Comparison of ENCODE assay signal across 10 mouse cellular contexts in the genomic region with DNA sequence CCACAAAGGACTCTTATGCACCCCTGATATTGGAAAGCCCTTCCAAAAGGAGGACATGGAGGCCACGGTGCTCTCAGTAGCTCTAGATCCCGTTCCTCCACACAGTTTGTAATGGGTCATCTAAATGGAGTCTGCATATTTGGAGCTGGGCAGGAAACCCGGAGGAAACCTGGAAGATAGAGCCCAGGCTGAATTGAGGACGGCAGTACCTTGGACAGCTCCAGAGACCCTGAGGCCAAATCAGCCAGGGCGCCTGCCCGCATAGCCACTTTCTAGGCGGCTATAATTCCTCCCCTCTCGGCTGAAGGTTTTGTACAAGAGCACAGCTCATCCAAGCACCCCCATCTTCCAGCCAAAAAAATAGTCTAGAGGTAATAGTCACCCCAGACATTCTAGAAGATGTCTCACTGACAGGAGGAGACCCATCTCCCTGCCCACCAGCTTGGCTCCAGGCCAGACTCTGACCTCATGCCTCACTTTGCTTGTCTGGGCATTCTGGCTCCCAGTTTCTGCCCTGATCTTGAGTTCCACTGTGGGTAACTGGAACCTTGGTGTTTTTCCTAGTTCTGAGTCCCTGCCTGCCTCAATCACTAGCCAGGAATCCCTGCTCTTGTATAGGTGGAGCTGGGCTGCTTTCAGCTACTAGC. TPM values are rescaled to one million over a fixed set of nuclear protein-coding genes. Genes with fewer than 3 reads are reported as not detected.
A peak's percentile ranks its signal among the peaks of the same experiment; 100 is the strongest.
DNase-seq lines count a peak whose midpoint lies in the region; ATAC-seq and TF ChIP-seq lines count a peak whose summit lies in the region.
"Had no signal": no experiment of that assay in that cellular context is flagged by ENCODE, and none has a peak within 500 bp of the region (broad histone marks: within the 10 kb centered on the region; RNA-seq: fewer than 3 reads in every experiment).

No protein-coding gene starts in this region.

- H3K27me3 ChIP-seq in cerebellum, adult 2 months (ENCODE audit: control insufficient read depth, insufficient read depth, low read length), result no peaks in the 10 kb centered on the region
- no peaks in the 10 kb centered on the region for H3K27me3 ChIP-seq in liver, adult 2 months (ENCODE audit: control insufficient read depth, insufficient read depth, low read length)
- H3K27me3 ChIP-seq in liver, embryonic 11.5 days (replicated peaks; ENCODE audit: control insufficient read depth, insufficient read depth, low read length), result peaks cover 60% of the 10 kb centered on the region
- peaks cover 54% of the 10 kb centered on the region for H3K27me3 ChIP-seq in limb, embryonic 11.5 days (ENCODE audit: control insufficient read depth, insufficient read depth, low read length)
- peaks cover 59% of the 10 kb centered on the region for H3K27me3 ChIP-seq in intestine, embryonic 15.5 days (replicated peaks)

- no peak overlapping the region for H3K4me2 ChIP-seq in liver, embryonic 11.5 days
- no peak overlapping the region for H3K4me2 ChIP-seq in limb, embryonic 11.5 days (ENCODE audit: low read depth, severe bottlenecking)
- no peak overlapping the region for H3K4me2 ChIP-seq in intestine, embryonic 15.5 days (replicated peaks)
- H3K4me2 ChIP-seq: stomach, embryonic 15.5 days had no signal

- H3K27ac ChIP-seq in cerebellum, adult 2 months (ENCODE audit: insufficient read depth, low read length), result no peak overlapping the region
- no peak overlapping the region for H3K27ac ChIP-seq in liver, adult 2 months (replicated peaks; ENCODE audit: insufficient read depth, low read depth, low read length)
- no peak overlapping the region for H3K27ac ChIP-seq in liver, embryonic 11.5 days (ENCODE audit: low read depth, low read length)
- H3K27ac ChIP-seq in limb, embryonic 11.5 days (replicated peaks; ENCODE audit: low read depth, low read length), result no peak overlapping the region
- H3K27ac ChIP-seq in intestine, embryonic 15.5 days, result no peak overlapping the region
- H3K27ac ChIP-seq: embryonic facial prominence, embryonic 15.5 days; stomach, embryonic 15.5 days had no signal

- no peak for TF ChIP-seq POLR2A in cerebellum, adult 2 months (IDR thresholded peaks at IDR 0.05; ENCODE audit: borderline replicate concordance, insufficient read depth, low read length)
- no peak for TF ChIP-seq POLR2A in liver, adult 2 months (IDR thresholded peaks at IDR 0.05; ENCODE audit: extremely low read depth, insufficient read depth, low read length)

- H3K36me3 ChIP-seq in liver, adult 2 months (ENCODE audit: control insufficient read depth, insufficient read depth, low read length), result no peaks in the 10 kb centered on the region
- no peaks in the 10 kb centered on the region for H3K36me3 ChIP-seq in liver, embryonic 11.5 days (ENCODE audit: control insufficient read depth, insufficient read depth, low read length)
- no peaks in the 10 kb centered on the region for H3K36me3 ChIP-seq in limb, embryonic 11.5 days (ENCODE audit: control insufficient read depth, insufficient read depth, low read length)
- no peaks in the 10 kb centered on the region for H3K36me3 ChIP-seq in intestine, embryonic 15.5 days
- H3K36me3 ChIP-seq: embryonic facial prominence, embryonic 15.5 days; stomach, embryonic 15.5 days had no signal

- peak; percentile 50 for DNase-seq in cerebellum, adult 9-11 months
- DNase-seq in cerebellum, adult 2 months, result no peak
- DNase-seq in liver, adult 2 months (ENCODE audit: extremely low read depth, low read depth, low spot score), result peak; percentile 32
- no peak for DNase-seq in liver, embryonic 11.5 days (ENCODE audit: low spot score)
- DNase-seq in limb, embryonic 11.5 days (ENCODE audit: low spot score), result peak; percentile 86
- DNase-seq in thymus, postnatal 0 days (ENCODE audit: low spot score), result peak; percentile 67

- H3K4me3 ChIP-seq in cerebellum, adult 2 months (replicated peaks; ENCODE audit: insufficient read depth, low read depth, low read length), result no peak overlapping the region
- no peak overlapping the region for H3K4me3 ChIP-seq in liver, adult 2 months (ENCODE audit: insufficient read depth, low read depth, low read length)
- no peak overlapping the region for H3K4me3 ChIP-seq in liver, embryonic 11.5 days (ENCODE audit: low read depth, low read length)
- no peak overlapping the region for H3K4me3 ChIP-seq in limb, embryonic 11.5 days (ENCODE audit: low read depth, low read length)
- no peak overlapping the region for H3K4me3 ChIP-seq in intestine, embryonic 15.5 days (replicated peaks)

- no peaks in the 10 kb centered on the region for H3K79me2 ChIP-seq in liver, adult 2 months (ENCODE audit: control insufficient read depth, insufficient read depth, low read length)

- H3K9me3 ChIP-seq in liver, embryonic 11.5 days (ENCODE audit: control insufficient read depth, low read length), result no peaks in the 10 kb centered on the region
- H3K9me3 ChIP-seq in limb, embryonic 11.5 days (ENCODE audit: control insufficient read depth, low read length), result no peaks in the 10 kb centered on the region
- H3K9me3 ChIP-seq in intestine, embryonic 15.5 days, result no peaks in the 10 kb centered on the region
- H3K9me3 ChIP-seq: embryonic facial prominence, embryonic 15.5 days; stomach, embryonic 15.5 days had no signal

- ATAC-seq in liver, embryonic 11.5 days (replicated peaks; ENCODE audit: low FRiP score), result no peak
- ATAC-seq in common myeloid progenitor, adult 5-6 weeks (replicated peaks; ENCODE audit: low read depth, poor library complexity, severe bottlenecking), result peak; percentile 85
- no peak for ATAC-seq in limb, embryonic 11.5 days (ENCODE audit: insufficient number of reproducible peaks, low FRiP score, low TSS enrichment, low read depth)
- ATAC-seq in intestine, embryonic 15.5 days, result no peak

- no peak for TF ChIP-seq CTCF in cerebellum, adult 2 months (IDR thresholded peaks at IDR 0.05; ENCODE audit: borderline replicate concordance, insufficient read depth, low read depth, low read length)
- no peak for TF ChIP-seq CTCF in liver, adult 2 months (IDR thresholded peaks at IDR 0.05; ENCODE audit: low read depth, low read length)

- WGBS in cerebellum, adult 2 months, result 54% methylated on average over 8 of the region's 8 CpGs
- 5% methylated on average over 8 of the region's 8 CpGs for WGBS in liver, adult 2 months
- 6% methylated on average over 8 of the region's 8 CpGs for WGBS in liver, embryonic 11.5 days
- 5% methylated on average over 8 of the region's 8 CpGs for WGBS in limb, embryonic 11.5 days
- 2% methylated on average over 8 of the region's 8 CpGs for WGBS in intestine, embryonic 15.5 days

- no peak overlapping the region for H3K9ac ChIP-seq in liver, adult 2 months (ENCODE audit: low read depth, low read length)
- no peak overlapping the region for H3K9ac ChIP-seq in liver, embryonic 11.5 days (ENCODE audit: low read depth, low read length)
- H3K9ac ChIP-seq in limb, embryonic 11.5 days (ENCODE audit: low read length), result no peak overlapping the region
- H3K9ac ChIP-seq in intestine, embryonic 15.5 days, result no peak overlapping the region
- H3K9ac ChIP-seq: embryonic facial prominence, embryonic 15.5 days; stomach, embryonic 15.5 days had no signal

- peaks cover 10% of the 10 kb centered on the region for H3K4me1 ChIP-seq in cerebellum, adult 2 months (ENCODE audit: control insufficient read depth, insufficient read depth, low read length)
- H3K4me1 ChIP-seq in liver, adult 2 months (ENCODE audit: control insufficient read depth, insufficient read depth, low read length), result peaks cover 15% of the 10 kb centered on the region
- H3K4me1 ChIP-seq in liver, embryonic 11.5 days (replicated peaks; ENCODE audit: control insufficient read depth, insufficient read depth, low read length), result no peaks in the 10 kb centered on the region
- no peaks in the 10 kb centered on the region for H3K4me1 ChIP-seq in limb, embryonic 11.5 days (ENCODE audit: control insufficient read depth, insufficient read depth, low read length)
- peaks cover 21% of the 10 kb centered on the region for H3K4me1 ChIP-seq in intestine, embryonic 15.5 days (replicated peaks)

RNA-seq across cellular contexts. Expression of a gene that starts 1.3 kb away (rescaled TPM):
- polyA plus RNA-seq in cerebellum, adult 2 months (2012; rRNA removed), result 102 and 117 TPM in 2 replicates
- total RNA-seq in liver, adult 2 months (2014; rRNA removed), result 7.7 and 14.2 TPM in 2 replicates
- polyA plus RNA-seq in liver, adult 2 months (2012; rRNA removed), result 10.9 and 15.0 TPM in 2 replicates
- polyA plus RNA-seq in liver, embryonic 11.5 days (2014; fragmentation: Nextera tagmentation; extraction: Ambion mirVana), result 0.09 and 0.19 TPM in 2 replicates
- total RNA-seq in common myeloid progenitor, adult 5-6 weeks (2017), result 0.05 TPM in 1 of 2 replicates, not detected in the other
- polyA plus RNA-seq in limb, embryonic 11.5 days (2014; fragmentation: Nextera tagmentation; extraction: Ambion mirVana), result 0.10 and 0.20 TPM in 2 replicates
- polyA plus RNA-seq in thymus, postnatal 0 days (2015; fragmentation: Nextera tagmentation; extraction: Ambion mirVana), result 0.10 and 0.16 TPM in 2 replicates
- polyA plus RNA-seq in intestine, embryonic 15.5 days (2015; fragmentation: Nextera tagmentation; extraction: Ambion mirVana), result 0.15 and 0.19 TPM in 2 replicates

Comparison
In these comparisons a context has a peak if more than half of its experiments do, and no peak if none do; other contexts are left out.
1. DNase-seq: peak in cerebellum, adult 9-11 months (single experiment), liver, adult 2 months (single experiment), limb, embryonic 11.5 days (single experiment) and thymus, postnatal 0 days (single experiment); none in cerebellum, adult 2 months (0 of 2) and liver, embryonic 11.5 days (single experiment).